Mouse (Mus musculus) layer of hippocampus, adult 9-11 months (tissue): ENCODE measurements around the gene Ppil6.
A peak's percentile ranks its signal among the peaks of the same experiment; 100 is the strongest.

ENCODE experiments used
- DNase-seq: peaks from one replicate; pipeline ENCODE4 v3.0.0; 2022

The Ppil6 gene

GRCm38 (mm10) chr10:41489708-41490517 is at the start of gene Ppil6, which contains the start of gene Smpd2:
TSS of gene Ppil6 (plus strand) at chr10:41490439.
TSS of gene Smpd2 (minus strand) at chr10:41490369.
- DNase-seq, result peak; percentile 94

GRCm38 (mm10) chr10:41448216-41448615 is 42.0 kb upstream of the Ppil6 start:
- no peak for DNase-seq

GRCm38 (mm10) chr10:41449684-41450083 is 40.6 kb upstream of the Ppil6 start:
- DNase-seq, result no peak

GRCm38 (mm10) chr10:41450137-41450670 is 40.0 kb upstream of the Ppil6 start, which contains the start of gene Zbtb24:
TSS of gene Zbtb24 (plus strand) at chr10:41450383.
- peak; percentile 95 for DNase-seq

- no peak for DNase-seq
These were observed 39.3 kb upstream of the Ppil6 start for GRCm38 (mm10) chr10:41450780-41451522.

- no peak for DNase-seq
These were observed 38.6 kb upstream of the Ppil6 start for GRCm38 (mm10) chr10:41451656-41452055.

- no peak for DNase-seq
These were observed 37.4 kb upstream of the Ppil6 start for GRCm38 (mm10) chr10:41452791-41453190.

- no peak for DNase-seq
These were observed 30.2 kb upstream of the Ppil6 start for GRCm38 (mm10) chr10:41459990-41460389.

- DNase-seq, result no peak
These were observed 29.7 kb upstream of the Ppil6 start for GRCm38 (mm10) chr10:41460501-41460900.

GRCm38 (mm10) chr10:41461057-41461722 is 29.0 kb upstream of the Ppil6 start:
- DNase-seq, result no peak

- DNase-seq, result no peak
These were observed 25.8 kb upstream of the Ppil6 start for GRCm38 (mm10) chr10:41464401-41464955.

GRCm38 (mm10) chr10:41467325-41467724 is 22.9 kb upstream of the Ppil6 start:
- no peak for DNase-seq

- no peak for DNase-seq
These were observed 19.5 kb upstream of the Ppil6 start for GRCm38 (mm10) chr10:41470693-41471092.

GRCm38 (mm10) chr10:41472534-41472933 is 17.7 kb upstream of the Ppil6 start:
- DNase-seq, result no peak

GRCm38 (mm10) chr10:41472962-41473481 is 17.2 kb upstream of the Ppil6 start:
- DNase-seq, result no peak

GRCm38 (mm10) chr10:41473782-41474468 is 16.3 kb upstream of the Ppil6 start:
- DNase-seq, result no peak

- DNase-seq, result no peak
These were observed 15.3 kb upstream of the Ppil6 start for GRCm38 (mm10) chr10:41474981-41475391.

- DNase-seq, result peak; percentile 69
These were observed 13.8 kb upstream of the Ppil6 start, which contains the start of gene Mical1 for GRCm38 (mm10) chr10:41476171-41477017. TSS of gene Mical1 (plus strand) at chr10:41476314.

GRCm38 (mm10) chr10:41477018-41477277 is 13.3 kb upstream of the Ppil6 start:
- DNase-seq, result no peak

GRCm38 (mm10) chr10:41477278-41478181 is 12.7 kb upstream of the Ppil6 start:
- peak; percentile 71 for DNase-seq
